Mouse (Mus musculus) liver, embryonic 13.5 days (tissue): ENCODE results near the gene Serbp1. TPM values are rescaled to one million over a fixed set of nuclear protein-coding genes. Genes with fewer than 3 reads are reported as not detected.
A peak's percentile ranks its signal among the peaks of the same experiment; 100 is the strongest.

Experiments used
- ATAC-seq: fragments of 200-750 bp; cut with Nextera tagmentation; 2 replicates; pipeline ENCODE4 v1.8.0; 2017; ENCODE audit warnings: low read depth, mild to moderate bottlenecking, moderate number of reproducible peaks, moderate library complexity
- DNase-seq: peaks from one replicate; pipeline ENCODE4 v3.0.0; 2022
- H3K27ac ChIP-seq: fragments of 300-500 bp; sonication (generic); 2 replicates; pipeline ENCODE4 v1.5.1; 2015; ENCODE audit warnings: moderate library complexity, mild to moderate bottlenecking, inconsistent platforms
- H3K27me3 ChIP-seq: fragments of 300-500 bp; sonication (generic); 2 replicates; pipeline ENCODE4 v1.6.1; 2015; ENCODE audit warnings: mild to moderate bottlenecking, inconsistent platforms
- H3K36me3 ChIP-seq: fragments of 300-500 bp; sonication (generic); 2 replicates; pipeline ENCODE4 v1.6.1; 2015; ENCODE audit warnings: mild to moderate bottlenecking, inconsistent platforms
- H3K4me1 ChIP-seq: fragments of 300-500 bp; sonication (generic); replicated peaks from 2 replicates; pipeline ENCODE4 v1.6.1; 2015; ENCODE audit warnings: inconsistent platforms
- H3K4me2 ChIP-seq: fragments of 300-500 bp; sonication (generic); 2 replicates; pipeline ENCODE4 v1.6.1; 2015; ENCODE audit warnings: inconsistent platforms, mild to moderate bottlenecking, moderate library complexity
- H3K4me3 ChIP-seq: fragments of 300-500 bp; sonication (generic); replicated peaks from 2 replicates; pipeline ENCODE4 v1.5.1; 2015; ENCODE audit warnings: mild to moderate bottlenecking, inconsistent platforms
- H3K9ac ChIP-seq: fragments of 300-500 bp; sonication (generic); 2 replicates; pipeline ENCODE4 v1.6.1; 2015; ENCODE audit warnings: mild to moderate bottlenecking, inconsistent platforms
- H3K9me3 ChIP-seq: fragments of 300-500 bp; sonication (generic); replicated peaks from 2 replicates; pipeline ENCODE4 v1.6.1; 2016; ENCODE audit warnings: inconsistent platforms
- WGBS: fragments of 180-500 bp; shearing (Covaris S2); methylation state at CpG from one replicate; pipeline ENCODE4 v1.1.7; 2015; ENCODE audit not compliant: insufficient replicate concordance; 5-methylcytosine and 5-hydroxymethylcytosine counted together
- polyA plus RNA-seq: library from polyadenylated mRNA; unstranded; fragments of >200 nt; fragmentation: Nextera tagmentation; extraction: Ambion mirVana; gene quantifications from 2 replicates; pipeline ENCODE4 v1.2.1, GENCODE M21; 2015

Serbp1 gene
- polyA plus RNA-seq, 1 experiment from 2014 or later, result 397 TPM

DNA sequence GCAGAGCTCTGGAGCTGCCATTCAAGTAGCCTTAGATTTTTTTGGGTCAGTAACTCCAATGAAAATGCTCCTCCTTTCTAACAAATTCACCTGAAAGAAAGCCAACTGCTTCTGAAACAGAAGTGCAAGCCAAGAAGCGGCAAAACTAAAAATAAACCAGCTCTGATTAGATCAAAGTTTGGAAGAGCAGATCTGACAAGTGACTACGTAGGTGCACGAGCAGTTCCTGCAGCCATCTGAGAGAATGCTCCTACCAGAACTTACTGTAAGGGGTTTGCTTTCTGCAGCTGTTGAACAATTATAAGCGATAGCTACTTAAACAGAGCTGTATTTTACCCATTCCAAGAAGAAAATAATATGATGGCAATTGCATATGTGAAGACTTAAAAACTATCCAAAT lies 64.5 kb downstream of the Serbp1 start:
- Histone ChIP-seq H3K4me3 (no peak overlapping the region), H3K27ac (no peak overlapping the region), H3K9ac (no peak overlapping the region), H3K9me3 (no peaks in the 10 kb centered on the region), H3K36me3 (no peaks in the 10 kb centered on the region), H3K4me2 (no peak overlapping the region), H3K27me3 (no peaks in the 10 kb centered on the region), H3K4me1 (0 out of 2 replicates have a peak, but pooled peaks cover 10% of the 10 kb centered on the region)
- ATAC-seq (no peak), DNase-seq (no peak)
- WGBS, result 72% methylated on average over 4 of the region's 4 CpGs

GRCm38 (mm10) chr6:67303210-67303609 lies 65.2 kb downstream of the Serbp1 start:
- 81% methylated on average over 10 of the region's 10 CpGs for WGBS
- H3K4me3 ChIP-seq, result no peak overlapping the region
- ATAC-seq, result no peak

GRCm38 (mm10) chr6:67308994-67309393 lies 71.0 kb downstream of the Serbp1 start:
- H3K9me3 ChIP-seq, result no peaks in the 10 kb centered on the region
- H3K4me3 ChIP-seq, result no peak overlapping the region
- H3K27me3 ChIP-seq, result no peaks in the 10 kb centered on the region
- DNase-seq (no peak), ATAC-seq (no peak)
- no peaks in the 10 kb centered on the region for H3K36me3 ChIP-seq
- WGBS, result 52% methylated on average over 3 of the region's 3 CpGs
- H3K4me2 ChIP-seq, result no peak overlapping the region
- H3K9ac ChIP-seq, result no peak overlapping the region
- H3K27ac ChIP-seq, result no peak overlapping the region
- H3K4me1 ChIP-seq, result no peaks in the 10 kb centered on the region

More at GRCm38 (mm10) chr6:67303210-67303609, 65.2 kb downstream of the Serbp1 start:
- no peaks in the 10 kb centered on the region for H3K27me3 ChIP-seq
- H3K4me1 ChIP-seq, result 0 out of 2 replicates have a peak, but pooled peaks cover 10% of the 10 kb centered on the region
- H3K4me2 ChIP-seq, result no peak overlapping the region
- no peak overlapping the region for H3K27ac ChIP-seq
- no peak for DNase-seq
- H3K36me3 ChIP-seq, result no peaks in the 10 kb centered on the region
- H3K9me3 ChIP-seq, result no peaks in the 10 kb centered on the region
- H3K9ac ChIP-seq, result no peak overlapping the region

DNA sequence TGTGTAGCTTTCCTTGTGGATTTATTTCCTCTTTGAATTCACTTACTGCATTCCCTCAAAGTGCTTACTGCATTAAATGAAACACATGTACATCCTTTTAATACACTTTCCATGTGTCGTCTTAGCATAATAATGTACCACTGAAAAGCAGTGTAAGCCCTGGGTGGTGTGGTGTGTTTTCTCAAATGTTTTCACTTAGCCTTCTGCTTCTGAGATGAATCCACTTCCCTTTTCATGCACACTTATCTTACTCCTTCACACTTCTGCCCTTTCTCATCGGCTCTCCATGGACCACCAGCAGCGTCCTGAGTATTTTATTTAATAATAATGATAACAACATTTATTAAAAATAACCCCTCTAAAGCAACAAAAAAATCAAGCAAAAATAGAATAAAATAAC lies 71.8 kb downstream of the Serbp1 start:
- H3K9ac ChIP-seq, result no peak overlapping the region
- no peak for DNase-seq
- no peak overlapping the region for H3K4me3 ChIP-seq
- H3K4me1 ChIP-seq, result no peaks in the 10 kb centered on the region
- H3K27me3 ChIP-seq, result no peaks in the 10 kb centered on the region
- no peak overlapping the region for H3K27ac ChIP-seq
- 32% methylated on average over 3 of the region's 3 CpGs for WGBS
- H3K9me3 ChIP-seq, result no peaks in the 10 kb centered on the region
- no peak overlapping the region for H3K4me2 ChIP-seq
- ATAC-seq, result no peak
- no peaks in the 10 kb centered on the region for H3K36me3 ChIP-seq

GRCm38 (mm10) chr6:67314697-67315096 lies 76.7 kb downstream of the Serbp1 start:
- Histone ChIP-seq H3K4me3 (no peak overlapping the region), H3K9ac (no peak overlapping the region), H3K9me3 (no peaks in the 10 kb centered on the region), H3K4me2 (no peak overlapping the region), H3K27ac (no peak overlapping the region), H3K4me1 (peaks cover 9% of the 10 kb centered on the region), H3K27me3 (no peaks in the 10 kb centered on the region), H3K36me3 (no peaks in the 10 kb centered on the region)
- ATAC-seq (no peak), DNase-seq (no peak)
- 65% methylated on average over 1 of the region's 1 CpGs for WGBS

- no peak overlapping the region for H3K27ac ChIP-seq
- ATAC-seq (no peak), DNase-seq (no peak)
- peaks cover 9% of the 10 kb centered on the region for H3K4me1 ChIP-seq
- H3K36me3 ChIP-seq, result no peaks in the 10 kb centered on the region
- H3K9me3 ChIP-seq, result no peaks in the 10 kb centered on the region
- no peak overlapping the region for H3K9ac ChIP-seq
- no peak overlapping the region for H3K4me2 ChIP-seq
- WGBS, result 68% methylated on average over 5 of the region's 5 CpGs
- H3K4me3 ChIP-seq, result no peak overlapping the region
- H3K27me3 ChIP-seq, result no peaks in the 10 kb centered on the region
Measured at GRCm38 (mm10) chr6:67317068-67317467, 79.1 kb downstream of the Serbp1 start.

GRCm38 (mm10) chr6:67317827-67318338 lies 79.9 kb downstream of the Serbp1 start:
- Histone ChIP-seq H3K27me3 (no peaks in the 10 kb centered on the region), H3K9ac (no peak overlapping the region), H3K4me2 (0 out of 2 replicates have a peak overlapping the region, but pooled peaks have one; percentile 6), H3K36me3 (no peaks in the 10 kb centered on the region), H3K9me3 (no peaks in the 10 kb centered on the region), H3K4me3 (no peak overlapping the region), H3K4me1 (peaks cover 9% of the 10 kb centered on the region), H3K27ac (no peak overlapping the region)
- no peak for DNase-seq
- no peak for ATAC-seq
- WGBS, result 71% methylated on average over 8 of the region's 8 CpGs

- ATAC-seq (peak; percentile 87), DNase-seq (peak; percentile 60)
- no peaks in the 10 kb centered on the region for H3K36me3 ChIP-seq
- H3K4me2 ChIP-seq, result 0 out of 2 replicates have a peak overlapping the region, but pooled peaks have one; percentile 6
- peaks cover 9% of the 10 kb centered on the region for H3K4me1 ChIP-seq
- WGBS, result 16% methylated on average over 10 of the region's 10 CpGs
- H3K9ac ChIP-seq, result no peak overlapping the region
- no peak overlapping the region for H3K4me3 ChIP-seq
- no peak overlapping the region for H3K27ac ChIP-seq
- H3K9me3 ChIP-seq, result no peaks in the 10 kb centered on the region
- no peaks in the 10 kb centered on the region for H3K27me3 ChIP-seq
Measured at GRCm38 (mm10) chr6:67318451-67318850, 80.5 kb downstream of the Serbp1 start.

DNA sequence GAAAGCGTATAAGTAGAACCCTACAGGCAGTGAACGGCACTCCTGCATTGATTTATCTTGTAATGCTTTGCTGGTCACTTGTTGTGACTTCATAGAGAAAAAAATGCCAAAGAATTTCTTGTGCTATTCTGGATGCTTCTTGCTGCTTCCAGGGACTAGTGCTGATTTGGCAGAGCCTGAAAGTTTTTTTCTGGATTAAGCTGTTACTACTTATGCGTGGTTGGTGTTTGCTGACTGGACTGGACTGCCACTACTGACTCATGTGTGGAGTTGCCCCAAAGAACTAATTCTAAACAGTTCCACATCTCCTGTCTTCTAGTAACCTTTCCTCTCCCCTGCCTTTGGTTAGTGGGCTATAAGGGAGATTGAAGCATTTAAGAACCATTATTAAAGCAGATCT lies 85.8 kb downstream of the Serbp1 start:
- Histone ChIP-seq H3K9ac (no peak overlapping the region), H3K27me3 (no peaks in the 10 kb centered on the region), H3K27ac (no peak overlapping the region), H3K36me3 (no peaks in the 10 kb centered on the region), H3K4me2 (no peak overlapping the region), H3K4me1 (0 out of 2 replicates have a peak, but pooled peaks cover 4% of the 10 kb centered on the region), H3K4me3 (no peak overlapping the region), H3K9me3 (no peaks in the 10 kb centered on the region)
- DNase-seq (no peak), ATAC-seq (no peak)
- 78% methylated on average over 3 of the region's 3 CpGs for WGBS

- Histone ChIP-seq H3K36me3 (no peaks in the 10 kb centered on the region), H3K9me3 (no peaks in the 10 kb centered on the region), H3K27ac (peak overlapping the region; percentile 63; the same call in 1 of the 2 replicates), H3K27me3 (no peaks in the 10 kb centered on the region), H3K9ac (no peak overlapping the region), H3K4me2 (no peak overlapping the region), H3K4me1 (peaks cover 17% of the 10 kb centered on the region), H3K4me3 (no peak overlapping the region)
- peak; percentile 31 for DNase-seq
- ATAC-seq, result peak; percentile 94
Measured at GRCm38 (mm10) chr6:67337943-67338342, 100.0 kb downstream of the Serbp1 start.

DNA sequence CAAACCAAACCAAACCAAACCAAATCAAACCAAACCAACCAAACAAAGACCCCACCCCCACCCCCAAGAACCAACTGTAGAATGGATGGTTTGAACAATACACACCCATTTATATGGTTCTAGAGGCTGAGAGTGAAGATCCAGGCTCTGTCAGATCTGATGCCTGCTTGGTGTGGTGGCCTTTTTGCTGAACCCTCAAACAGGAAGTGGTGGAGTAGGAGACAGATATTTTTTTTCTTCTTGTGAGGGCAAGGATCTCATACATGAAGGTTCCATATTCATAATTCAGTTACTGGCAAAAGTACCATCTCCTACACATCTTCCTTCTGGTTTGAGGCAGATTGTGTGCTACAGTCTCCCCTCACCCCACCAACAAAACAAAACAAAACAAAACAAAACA lies 101.5 kb downstream of the Serbp1 start:
- no peak for DNase-seq
- Histone ChIP-seq H3K36me3 (no peaks in the 10 kb centered on the region), H3K27me3 (no peaks in the 10 kb centered on the region), H3K4me3 (no peak overlapping the region), H3K4me2 (no peak overlapping the region), H3K27ac (no peak overlapping the region), H3K4me1 (peaks cover 17% of the 10 kb centered on the region), H3K9me3 (no peaks in the 10 kb centered on the region), H3K9ac (no peak overlapping the region)
- ATAC-seq, result no peak
